Mouse (Mus musculus) neural tube, embryonic 11.5 days (tissue): Measurements from ENCODE around the gene Arid1b. TPM values are rescaled to one million over a fixed set of nuclear protein-coding genes. Genes with fewer than 3 reads are reported as not detected.
A peak's percentile ranks its signal among the peaks of the same experiment; 100 is the strongest.

Experiments
- ATAC-seq: fragments of 200-750 bp; cut with Nextera tagmentation; 2 replicates; pipeline ENCODE4 v1.8.0; 2017; ENCODE audit warnings: moderate number of reproducible peaks, mild to moderate bottlenecking, moderate TSS enrichment, moderate library complexity; ENCODE audit not compliant: insufficient read depth, low FRiP score, low TSS enrichment
- DNase-seq: peaks from one replicate; pipeline ENCODE4 v3.0.0-alpha.2; 2015; ENCODE audit warnings: low spot score
- H3K27ac ChIP-seq: fragments of 300-500 bp; sonication (generic); 2 replicates; pipeline ENCODE4 v1.5.1; 2014; ENCODE audit warnings: low read depth, mild to moderate bottlenecking, low read length
- H3K27me3 ChIP-seq: fragments of 300-500 bp; sonication (generic); 2 replicates; pipeline ENCODE4 v1.6.1; 2014; ENCODE audit warnings: mild to moderate bottlenecking, low read length, mixed read lengths; ENCODE audit not compliant: control insufficient read depth, insufficient read depth
- H3K36me3 ChIP-seq: fragments of 300-500 bp; sonication (generic); 2 replicates; pipeline ENCODE4 v1.6.1; 2014; ENCODE audit warnings: mild to moderate bottlenecking, low read length, moderate library complexity, mixed read lengths; ENCODE audit not compliant: control insufficient read depth, insufficient read depth
- H3K4me1 ChIP-seq: fragments of 300-500 bp; sonication (generic); 2 replicates; pipeline ENCODE4 v1.6.1; 2014; ENCODE audit warnings: low read length, mixed read lengths; ENCODE audit not compliant: control insufficient read depth, insufficient read depth
- H3K4me2 ChIP-seq: fragments of 300-500 bp; sonication (generic); 2 replicates; pipeline ENCODE4 v1.6.1; 2014; ENCODE audit warnings: low read depth, mild to moderate bottlenecking, moderate library complexity
- H3K4me3 ChIP-seq: fragments of 300-500 bp; sonication (generic); 2 replicates; pipeline ENCODE4 v1.5.1; 2014; ENCODE audit warnings: low read depth, low read length
- H3K9ac ChIP-seq: fragments of 300-500 bp; sonication (generic); 2 replicates; pipeline ENCODE4 v1.6.1; 2014; ENCODE audit warnings: mild to moderate bottlenecking, low read length
- H3K9me3 ChIP-seq: fragments of 300-500 bp; sonication (generic); 2 replicates; pipeline ENCODE4 v1.6.1; 2016; ENCODE audit warnings: low read length; ENCODE audit not compliant: control insufficient read depth
- WGBS: fragments of 180-500 bp; shearing (Covaris S2); extraction: QIAGEN DNeasy Blood & Tissue Kit; methylation state at CpG from one replicate; pipeline ENCODE4 v1.1.7; 2014; 5-methylcytosine and 5-hydroxymethylcytosine counted together
- polyA plus RNA-seq: library from polyadenylated mRNA; unstranded; fragments of >200 nt; fragmentation: Nextera tagmentation; extraction: Ambion mirVana; gene quantifications from 2 replicates; pipeline ENCODE4 v1.2.1, GENCODE M21; 2014

Arid1b gene
- polyA plus RNA-seq, 1 experiment from 2014 or later: 14.3 TPM

GRCm38 (mm10) chr17:5302971-5303746, 309.0 kb downstream of the Arid1b start:
- no peaks in the 10 kb centered on the region for H3K27me3 ChIP-seq
- H3K27ac ChIP-seq: no peak overlapping the region
- no peak overlapping the region for H3K9ac ChIP-seq
- DNase-seq (no peak), ATAC-seq (no peak)
- H3K4me3 ChIP-seq: no peak overlapping the region
- H3K9me3 ChIP-seq: no peaks in the 10 kb centered on the region
- H3K36me3 ChIP-seq: peaks cover 4% of the 10 kb centered on the region; the same call in 1 of the 2 replicates
- H3K4me1 ChIP-seq: no peaks in the 10 kb centered on the region
- no peak overlapping the region for H3K4me2 ChIP-seq
- 80% methylated on average over 11 of the region's 11 CpGs for WGBS

- H3K36me3 ChIP-seq: peaks cover 4% of the 10 kb centered on the region; the same call in 1 of the 2 replicates
- no peak overlapping the region for H3K27ac ChIP-seq
- no peak overlapping the region for H3K4me3 ChIP-seq
- ATAC-seq (no peak), DNase-seq (no peak)
- no peaks in the 10 kb centered on the region for H3K4me1 ChIP-seq
- H3K9me3 ChIP-seq: no peaks in the 10 kb centered on the region
- no peaks in the 10 kb centered on the region for H3K27me3 ChIP-seq
- H3K9ac ChIP-seq: no peak overlapping the region
- H3K4me2 ChIP-seq: no peak overlapping the region
- 84% methylated on average over 10 of the region's 10 CpGs for WGBS
Observed at GRCm38 (mm10) chr17:5305783-5306477, 311.8 kb downstream of the Arid1b start.

- Histone ChIP-seq H3K9ac (no peak overlapping the region), H3K9me3 (no peaks in the 10 kb centered on the region), H3K4me1 (no peaks in the 10 kb centered on the region), H3K27ac (no peak overlapping the region), H3K4me3 (no peak overlapping the region), H3K4me2 (no peak overlapping the region), H3K36me3 (peaks cover 4% of the 10 kb centered on the region; the same call in 1 of the 2 replicates), H3K27me3 (no peaks in the 10 kb centered on the region)
- ATAC-seq: no peak
- DNase-seq: peak; percentile 8
- 68% methylated on average over 5 of the region's 5 CpGs for WGBS
Observed at GRCm38 (mm10) chr17:5309930-5310329, 315.8 kb downstream of the Arid1b start.

- no peak for ATAC-seq
- H3K27ac ChIP-seq: no peak overlapping the region
Observed at GRCm38 (mm10) chr17:5310425-5310888, 316.3 kb downstream of the Arid1b start.

GRCm38 (mm10) chr17:5311062-5311461, 316.9 kb downstream of the Arid1b start:
- no peaks in the 10 kb centered on the region for H3K9me3 ChIP-seq
- H3K36me3 ChIP-seq: peaks cover 2% of the 10 kb centered on the region; the same call in 1 of the 2 replicates
- no peak overlapping the region for H3K4me2 ChIP-seq
- ATAC-seq: no peak
- no peak overlapping the region for H3K9ac ChIP-seq
- 89% methylated on average over 7 of the region's 7 CpGs for WGBS
- no peaks in the 10 kb centered on the region for H3K27me3 ChIP-seq
- no peak overlapping the region for H3K4me3 ChIP-seq
- no peaks in the 10 kb centered on the region for H3K4me1 ChIP-seq
- no peak overlapping the region for H3K27ac ChIP-seq
- no peak for DNase-seq

More at GRCm38 (mm10) chr17:5310425-5310888, 316.3 kb downstream of the Arid1b start:
- H3K4me3 ChIP-seq: no peak overlapping the region
- H3K36me3 ChIP-seq: peaks cover 4% of the 10 kb centered on the region; the same call in 1 of the 2 replicates
- no peaks in the 10 kb centered on the region for H3K4me1 ChIP-seq
- H3K27me3 ChIP-seq: no peaks in the 10 kb centered on the region
- DNase-seq: no peak
- 90% methylated on average over 11 of the region's 11 CpGs for WGBS
- no peak overlapping the region for H3K9ac ChIP-seq
- H3K4me2 ChIP-seq: no peak overlapping the region
- H3K9me3 ChIP-seq: no peaks in the 10 kb centered on the region

- H3K4me1 ChIP-seq: no peaks in the 10 kb centered on the region
- H3K4me3 ChIP-seq: no peak overlapping the region
- H3K9me3 ChIP-seq: no peaks in the 10 kb centered on the region
- DNase-seq (no peak), ATAC-seq (no peak)
- H3K27me3 ChIP-seq: no peaks in the 10 kb centered on the region
- 97% methylated on average over 5 of the region's 5 CpGs for WGBS
- no peak overlapping the region for H3K9ac ChIP-seq
- H3K27ac ChIP-seq: no peak overlapping the region
- H3K4me2 ChIP-seq: no peak overlapping the region
- H3K36me3 ChIP-seq: 0 out of 2 replicates have a peak, but pooled peaks cover 2% of the 10 kb centered on the region
Observed at GRCm38 (mm10) chr17:5312307-5312706, 318.2 kb downstream of the Arid1b start.

GRCm38 (mm10) chr17:5314735-5315134, 320.6 kb downstream of the Arid1b start:
- DNase-seq: no peak
- H3K36me3 ChIP-seq: no peaks in the 10 kb centered on the region
- H3K27me3 ChIP-seq: no peaks in the 10 kb centered on the region
- H3K4me2 ChIP-seq: no peak overlapping the region
- 56% methylated on average over 7 of the region's 7 CpGs for WGBS
- no peak for ATAC-seq
- H3K27ac ChIP-seq: no peak overlapping the region
- H3K4me3 ChIP-seq: no peak overlapping the region
- H3K9me3 ChIP-seq: no peaks in the 10 kb centered on the region
- no peak overlapping the region for H3K9ac ChIP-seq
- no peaks in the 10 kb centered on the region for H3K4me1 ChIP-seq

- Histone ChIP-seq H3K9me3 (no peaks in the 10 kb centered on the region), H3K9ac (no peak overlapping the region), H3K27ac (no peak overlapping the region), H3K4me3 (no peak overlapping the region), H3K4me1 (0 out of 2 replicates have a peak, but pooled peaks cover 2% of the 10 kb centered on the region), H3K36me3 (0 out of 2 replicates have a peak, but pooled peaks cover 2% of the 10 kb centered on the region), H3K27me3 (no peaks in the 10 kb centered on the region), H3K4me2 (no peak overlapping the region)
- no peak for ATAC-seq
- no peak for DNase-seq
- WGBS: 95% methylated on average over 7 of the region's 7 CpGs
Observed at GRCm38 (mm10) chr17:5316489-5316888, 322.4 kb downstream of the Arid1b start.
